Mouse (Mus musculus): ENCODE results near the gene Znrf2.

DNA sequence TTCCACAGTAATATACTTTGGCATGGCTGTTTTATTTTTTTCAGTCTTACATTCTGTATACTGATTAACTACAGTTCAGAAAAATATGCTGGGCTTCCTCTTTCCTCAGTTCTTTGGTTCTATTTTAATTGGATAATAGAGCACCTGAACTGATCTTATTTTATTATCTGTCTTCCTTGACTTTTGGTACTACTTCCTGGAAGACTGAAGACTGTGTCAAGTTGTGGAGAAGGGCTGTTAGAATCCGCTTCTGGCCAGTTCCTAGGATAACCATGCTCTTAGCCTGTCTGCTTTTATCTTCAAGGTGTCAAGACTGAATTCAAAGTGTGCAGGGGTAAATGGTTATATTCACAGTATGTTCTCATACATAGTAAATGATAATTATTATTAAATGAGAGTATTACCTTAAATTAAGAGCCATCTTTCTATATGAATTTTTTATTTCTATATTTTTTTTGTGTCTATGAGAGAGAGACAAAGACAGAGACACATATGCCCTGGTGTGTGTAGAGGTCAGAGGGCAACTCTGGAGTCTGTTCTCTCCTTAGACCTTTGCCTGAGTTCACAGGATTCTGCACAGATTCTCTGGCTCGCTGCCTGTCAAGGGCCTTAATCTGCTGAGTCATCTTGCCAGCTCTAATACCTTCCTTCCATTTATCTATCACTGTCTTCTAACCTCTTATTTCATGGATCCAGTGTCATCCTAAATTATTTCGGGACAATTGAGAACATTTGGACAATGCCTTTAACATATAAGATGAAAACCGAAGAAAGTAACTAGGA lies 39.3 kb downstream of the Znrf2 start:
- TF ChIP-seq MAX (IDR thresholded peaks at IDR 0.05) (no peak), FOSL1 (IDR thresholded peaks at IDR 0.05; ENCODE audit: insufficient read depth, low read length, poor library complexity, severe bottlenecking) (no peak), CTCF (IDR thresholded peaks at IDR 0.05; ENCODE audit: control insufficient read depth, insufficient read depth, insufficient read length) (no peak), MYOD1 (IDR thresholded peaks at IDR 0.05; ENCODE audit: control insufficient read depth, insufficient read length, low read depth) (no peak), USF1 (IDR thresholded peaks at IDR 0.05; ENCODE audit: low read depth) (no peak), CEBPB (IDR thresholded peaks at IDR 0.05; ENCODE audit: low read depth) (no peak)
